Mouse (Mus musculus) liver, embryonic 14.5 days (tissue): ENCODE measurements around the gene Mia3. TPM values are rescaled to one million over a fixed set of nuclear protein-coding genes. Genes with fewer than 3 reads are reported as not detected.

Source experiments
- ATAC-seq: fragments of 200-750 bp; cut with Nextera tagmentation; 2 replicates; pipeline ENCODE4 v1.8.0; 2017; ENCODE audit warnings: moderate number of reproducible peaks, mild to moderate bottlenecking, moderate library complexity; ENCODE audit not compliant: insufficient read depth
- DNase-seq, 3 experiments: peaks; one replicate each; pipeline ENCODE4 v3.0.0-alpha.2; 2012 to 2013; ENCODE audit warnings: low read depth in 3 of 3, low spot score in 3 of 3
- H3K27ac ChIP-seq: fragments of 300-500 bp; sonication (generic); 2 replicates; pipeline ENCODE4 v1.5.1; 2014; ENCODE audit warnings: moderate library complexity, mild to moderate bottlenecking, control low read depth, inconsistent platforms
- H3K27me3 ChIP-seq: fragments of 300-500 bp; sonication (generic); 2 replicates; pipeline ENCODE4 v1.6.1; 2014; ENCODE audit warnings: mild to moderate bottlenecking, low read length, moderate library complexity; ENCODE audit not compliant: control insufficient read depth, insufficient read depth
- H3K36me3 ChIP-seq: fragments of 300-500 bp; sonication (generic); replicated peaks from 2 replicates; pipeline ENCODE4 v1.6.1; 2014; ENCODE audit warnings: low read depth; ENCODE audit not compliant: control insufficient read depth, insufficient read depth
- H3K4me1 ChIP-seq, 2 experiments: fragments of 200-500 bp in 1 of 2; fragments of 300-500 bp in 1 of 2; sonication (generic) in 1 of 2; replicated peaks; 2 replicates each; pipeline ENCODE4 v1.6.1; 2012 to 2014; ENCODE audit warnings: antibody characterized with exemption in 1 of 2, inconsistent platforms in 1 of 2, low read length in 1 of 2; ENCODE audit not compliant: control insufficient read depth in 2 of 2, insufficient read depth in 2 of 2
- H3K4me2 ChIP-seq: fragments of 300-500 bp; sonication (generic); 2 replicates; pipeline ENCODE4 v1.6.1; 2014; ENCODE audit warnings: low read depth, mild to moderate bottlenecking, control low read depth, moderate library complexity
- H3K4me3 ChIP-seq, 2 experiments: fragments of 200-500 bp in 1 of 2; fragments of 300-500 bp in 1 of 2; sonication (generic) in 1 of 2; 2 replicates each; pipeline ENCODE4 v1.5.1; 2012 to 2014; ENCODE audit warnings: low read depth in 2 of 2, low read length in 2 of 2, mild to moderate bottlenecking in 2 of 2, control low read depth in 1 of 2, inconsistent platforms in 1 of 2, moderate library complexity in 1 of 2; ENCODE audit not compliant: insufficient read depth in 1 of 2
- H3K9ac ChIP-seq: fragments of 300-500 bp; sonication (generic); replicated peaks from 2 replicates; pipeline ENCODE4 v1.6.1; 2014; ENCODE audit warnings: mild to moderate bottlenecking, control low read depth, moderate library complexity
- H3K9me3 ChIP-seq: fragments of 300-500 bp; sonication (generic); 2 replicates; pipeline ENCODE4 v1.6.1; 2016; ENCODE audit warnings: low read length, mixed read lengths; ENCODE audit not compliant: control insufficient read depth
- CTCF ChIP-seq: IDR thresholded peaks from 2 replicates; pipeline ENCODE4 v1.5.1; 2016; ENCODE audit warnings: antibody characterized with exemption, low read depth, control low read depth
- EP300 ChIP-seq: IDR thresholded peaks from 2 replicates; pipeline ENCODE4 v1.6.1; 2016; ENCODE audit warnings: antibody characterized with exemption, low read depth
- WGBS: fragments of 180-500 bp; shearing (Covaris S2); extraction: QIAGEN DNeasy Blood & Tissue Kit; methylation state at CpG from one replicate; pipeline ENCODE4 v1.1.7; 2014; ENCODE audit not compliant: insufficient replicate concordance; 5-methylcytosine and 5-hydroxymethylcytosine counted together
- polyA plus RNA-seq, 2 experiments: library from polyadenylated mRNA; depleted of rRNA in 1 of 2; stranded (reverse) in 1 of 2; unstranded in 1 of 2; fragments of >200 nt; fragmentation: Nextera tagmentation in 1 of 2; extraction: Ambion mirVana in 1 of 2; gene quantifications; 2 replicates each; pipeline versions ENCODE4 v1.2.1 to v1.2.3; 2012 to 2014

Mia3 gene
- polyA plus RNA-seq, 2 experiments, result 19.2 to 21.0 TPM

- Histone ChIP-seq H3K27ac (no peak overlapping the region), H3K27me3 (no peaks in the 10 kb centered on the region; the same call in 1 of the 2 replicates), H3K4me3 (no peak overlapping the region), H3K4me1 (peaks cover 0 to 5% of the 10 kb centered on the region in 2 experiments; a peak in 2 of 4 replicates), H3K36me3 (no peaks in the 10 kb centered on the region), H3K4me2 (no peak overlapping the region), H3K9me3 (no peaks in the 10 kb centered on the region; the same call in 1 of the 2 replicates), H3K9ac (no peak overlapping the region)
- peak in 2 of 3 experiments; percentile 26 to 28 for DNase-seq
- ATAC-seq, result peak; percentile 75
- peak; percentile 25; the same call in 1 of the 2 replicates for TF ChIP-seq EP300
- TF ChIP-seq CTCF, result no peak
- 35% methylated on average over 10 of the region's 10 CpGs for WGBS
These were observed 9.1 kb upstream of the Mia3 start for GRCm38 (mm10) chr1:183378321-183378941.

DNA sequence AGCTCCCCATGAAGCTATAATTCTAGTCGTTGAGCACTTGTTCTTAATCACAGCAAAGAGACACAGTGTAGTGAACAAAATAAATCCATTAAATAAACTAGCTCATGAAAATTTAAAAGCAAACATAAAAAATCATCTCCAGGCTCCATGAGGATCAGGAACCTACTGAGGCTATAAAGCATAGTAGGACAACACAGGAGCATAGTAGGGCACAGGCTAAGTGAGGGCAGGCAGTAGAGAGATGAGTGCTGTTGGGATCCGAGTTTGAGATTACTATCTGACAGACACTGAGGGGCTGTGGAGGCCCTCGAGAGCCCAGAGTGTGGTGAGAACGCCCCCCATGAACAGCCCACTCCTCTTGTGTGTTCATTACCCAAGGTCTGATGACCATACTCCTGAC, 7.7 kb upstream of the Mia3 start:
- H3K27ac ChIP-seq, result no peak overlapping the region
- no peak for TF ChIP-seq EP300
- TF ChIP-seq CTCF, result no peak
- WGBS, result 52% methylated on average over 4 of the region's 4 CpGs
- no peaks in the 10 kb centered on the region for H3K36me3 ChIP-seq
- H3K4me2 ChIP-seq, result no peak overlapping the region
- H3K9ac ChIP-seq, result no peak overlapping the region
- DNase-seq, result no peak
- no peaks in the 10 kb centered on the region; the same call in 1 of the 2 replicates for H3K9me3 ChIP-seq
- no peaks in the 10 kb centered on the region for H3K27me3 ChIP-seq
- H3K4me3 ChIP-seq, result no peak overlapping the region
- no peak for ATAC-seq
- H3K4me1 ChIP-seq, result peaks cover 0 to 5% of the 10 kb centered on the region in 2 experiments; a peak in 2 of 4 replicates

GRCm38 (mm10) chr1:183374728-183375127, 5.4 kb upstream of the Mia3 start:
- H3K4me3 ChIP-seq, result no peak overlapping the region
- H3K4me1 ChIP-seq, result peaks cover 0 to 10% of the 10 kb centered on the region in 2 experiments; a peak in 2 of 4 replicates
- ATAC-seq, result no peak
- no peak overlapping the region for H3K9ac ChIP-seq
- DNase-seq, result no peak
- WGBS, result 62% methylated on average over 5 of the region's 5 CpGs
- no peak overlapping the region for H3K4me2 ChIP-seq
- no peaks in the 10 kb centered on the region for H3K27me3 ChIP-seq
- TF ChIP-seq CTCF (peak; percentile 31; the same call in 1 of the 2 replicates), EP300 (no peak)
- H3K27ac ChIP-seq, result no peak overlapping the region
- H3K9me3 ChIP-seq, result no peaks in the 10 kb centered on the region; the same call in 1 of the 2 replicates
- no peaks in the 10 kb centered on the region for H3K36me3 ChIP-seq

DNA sequence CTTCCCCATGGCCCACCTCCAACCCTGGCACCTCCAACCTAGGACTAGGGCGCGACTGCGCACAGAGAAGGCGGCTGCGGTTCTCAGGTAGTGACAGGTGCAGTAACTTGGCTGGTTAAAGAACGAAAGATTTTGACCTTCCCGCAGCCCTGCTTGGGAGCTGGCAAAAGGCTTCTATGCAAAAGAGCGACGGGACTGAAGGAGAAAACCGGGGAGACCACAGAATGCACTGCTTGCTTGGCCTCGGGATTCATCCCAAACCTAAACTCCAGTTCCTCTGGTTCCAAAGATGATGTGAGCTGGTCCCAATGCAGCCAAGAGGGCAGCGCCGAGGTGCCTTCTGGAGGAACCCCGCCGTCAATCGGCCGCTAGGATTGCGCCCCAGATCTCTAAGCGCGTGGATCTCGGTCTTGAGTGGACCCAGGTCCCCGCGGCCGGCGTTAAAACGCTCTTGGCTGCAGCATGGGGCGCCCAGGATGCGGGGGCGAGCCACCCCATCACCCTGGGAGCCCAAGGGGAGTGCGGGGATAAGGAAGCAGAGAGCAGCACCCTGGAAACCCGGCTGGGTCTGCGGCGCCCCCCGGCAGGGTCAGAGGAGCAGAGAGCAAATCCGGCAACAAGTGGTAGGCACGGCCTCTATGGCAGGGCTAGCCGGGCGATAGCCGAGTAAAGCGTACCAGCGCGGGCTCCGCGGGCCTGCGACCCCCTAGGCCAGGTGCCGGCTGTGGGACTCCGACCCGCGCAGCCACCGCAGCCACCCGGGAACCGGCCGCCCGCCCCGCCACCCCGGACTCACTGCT, 552 bp downstream of the Mia3 start:
- Histone ChIP-seq H3K9ac (peak overlapping the region; percentile 79), H3K9me3 (no peaks in the 10 kb centered on the region), H3K4me2 (peak overlapping the region; percentile 97), H3K4me3 (peak overlapping the region; percentile 71 to 82), H3K27ac (no peak overlapping the region), H3K27me3 (peaks cover 8% of the 10 kb centered on the region), H3K4me1 (peaks cover 0 to 8% of the 10 kb centered on the region in 2 experiments; a peak in 2 of 4 replicates), H3K36me3 (no peaks in the 10 kb centered on the region)
- no peak for TF ChIP-seq EP300
- TF ChIP-seq CTCF, result no peak; the same call in 1 of the 2 replicates
- ATAC-seq, result peak; percentile 59
- WGBS, result 4% methylated on average over 56 of the region's 56 CpGs
- DNase-seq, result no peak

DNA sequence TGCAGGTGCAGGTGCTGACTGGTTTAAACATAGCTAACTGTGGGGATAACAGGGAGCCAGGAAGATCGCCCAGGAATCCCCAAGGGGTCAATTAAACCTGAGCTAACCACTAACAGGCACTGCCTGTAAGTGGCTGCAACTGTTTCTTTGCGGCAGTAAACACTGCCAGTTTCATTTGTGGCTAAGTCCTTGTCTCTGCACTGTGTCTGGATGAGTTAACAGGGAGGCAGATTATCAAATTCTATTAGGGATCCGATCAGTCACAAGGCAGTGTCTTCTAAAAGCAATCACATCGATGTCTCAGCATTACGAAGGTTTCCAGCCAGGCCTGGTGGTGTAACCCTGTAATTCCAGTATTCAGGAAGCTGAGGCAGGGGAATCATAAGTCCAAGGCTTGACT, 3.0 kb downstream of the Mia3 start:
- no peak for ATAC-seq
- Histone ChIP-seq H3K9me3 (no peaks in the 10 kb centered on the region), H3K9ac (no peak overlapping the region), H3K4me1 (peaks cover 0 to 10% of the 10 kb centered on the region in 2 experiments; a peak in 2 of 4 replicates), H3K36me3 (no peaks in the 10 kb centered on the region; the same call in 1 of the 2 replicates), H3K4me2 (no peak overlapping the region), H3K4me3 (no peak overlapping the region), H3K27ac (no peak overlapping the region), H3K27me3 (peaks cover 8% of the 10 kb centered on the region)
- no peak for DNase-seq
- 80% methylated on average over 5 of the region's 5 CpGs for WGBS
- TF ChIP-seq EP300 (no peak), CTCF (no peak)
